Mouse (Mus musculus): Measurements from ENCODE around the gene Map2k3. TPM values are rescaled to one million over a fixed set of nuclear protein-coding genes. Genes with fewer than 3 reads are reported as not detected.

Map2k3 gene
- polyA plus RNA-seq, 2 experiments from 2014 or later, result 48.1 to 70.2 TPM

GRCm38 (mm10) chr11:60927264-60927663 lies 4.6 kb upstream of the Map2k3 start:
- peak; percentile 77 for ATAC-seq

- no peak for ATAC-seq
Measured at GRCm38 (mm10) chr11:60930724-60931281, 1.0 kb upstream of the Map2k3 start.

- ATAC-seq, result peak; percentile 3
Measured at GRCm38 (mm10) chr11:60931282-60931868, 458 bp upstream of the Map2k3 start.

- ATAC-seq, result no peak
Measured at GRCm38 (mm10) chr11:60932503-60933020, 729 bp downstream of the Map2k3 start.

GRCm38 (mm10) chr11:60933178-60933930 lies 1.5 kb downstream of the Map2k3 start:
- ATAC-seq, result no peak

- ATAC-seq, result no peak
Measured at GRCm38 (mm10) chr11:60934795-60935194, 3.0 kb downstream of the Map2k3 start.

- ATAC-seq, result peak; percentile 76
Measured at GRCm38 (mm10) chr11:60935326-60935974, 3.6 kb downstream of the Map2k3 start.

- no peak for ATAC-seq
Measured at GRCm38 (mm10) chr11:60935975-60936373, 4.1 kb downstream of the Map2k3 start.

- ATAC-seq, result no peak
Measured at GRCm38 (mm10) chr11:60937611-60938010, 5.8 kb downstream of the Map2k3 start.

- no peak for ATAC-seq
Measured at GRCm38 (mm10) chr11:60939487-60939886, 7.7 kb downstream of the Map2k3 start.

- no peak for ATAC-seq
Measured at GRCm38 (mm10) chr11:60940501-60940900, 8.7 kb downstream of the Map2k3 start.

- ATAC-seq, result no peak
Measured at GRCm38 (mm10) chr11:60941370-60941769, 9.5 kb downstream of the Map2k3 start.

GRCm38 (mm10) chr11:60942263-60943015 lies 10.6 kb downstream of the Map2k3 start:
- ATAC-seq, result no peak

GRCm38 (mm10) chr11:60945003-60945402 lies 13.2 kb downstream of the Map2k3 start:
- ATAC-seq, result no peak

- no peak for ATAC-seq
Measured at GRCm38 (mm10) chr11:60951896-60952295, 20.1 kb downstream of the Map2k3 start.

GRCm38 (mm10) chr11:60952362-60952761 lies 20.5 kb downstream of the Map2k3 start:
- no peak for ATAC-seq

GRCm38 (mm10) chr11:60952986-60953385 lies 21.2 kb downstream of the Map2k3 start:
- no peak for ATAC-seq

GRCm38 (mm10) chr11:60953803-60954202 lies 22.0 kb downstream of the Map2k3 start:
- no peak for ATAC-seq

- no peak for ATAC-seq
Measured at GRCm38 (mm10) chr11:60954255-60955104, 22.6 kb downstream of the Map2k3 start.

GRCm38 (mm10) chr11:60955621-60956383 lies 24.0 kb downstream of the Map2k3 start:
- ATAC-seq, result no peak

- no peak for ATAC-seq
Measured at GRCm38 (mm10) chr11:60958948-60959347, 27.1 kb downstream of the Map2k3 start.
